Mouse (Mus musculus): Measurements from ENCODE around the gene Nav3. TPM values are rescaled to one million over a fixed set of nuclear protein-coding genes. Genes with fewer than 3 reads are reported as not detected.
"Not testable (repeated sequence)": the region's sequence is repeated elsewhere in the genome, so short reads cannot be mapped to it uniquely, and the experiment has no call there.

Nav3 gene
- polyA plus RNA-seq, 1 experiment from 2014 or later: 3.7 TPM

GRCm38 (mm10) chr10:110398643-110399042, 57.4 kb downstream of the Nav3 start:
- no peak overlapping the region for H3K4me2 ChIP-seq (replicated peaks; ENCODE audit: low read depth, low read length)
- no peak overlapping the region for H3K27ac ChIP-seq (ENCODE audit: low read length)
- H3K9me3 ChIP-seq (ENCODE audit: low read length): no peaks in the 10 kb centered on the region
- no peaks in the 10 kb centered on the region for H3K36me3 ChIP-seq (ENCODE audit: insufficient read depth, low read length)
- no peak overlapping the region for H3K4me3 ChIP-seq (ENCODE audit: low read length)
- H3K27me3 ChIP-seq (ENCODE audit: insufficient read depth, low read length): no peaks in the 10 kb centered on the region
- no peak overlapping the region for H3K9ac ChIP-seq (replicated peaks; ENCODE audit: low read length)
- WGBS: 85% methylated on average over 3 of the region's 3 CpGs
- no peaks in the 10 kb centered on the region for H3K4me1 ChIP-seq (ENCODE audit: insufficient read depth, low read length)
- ATAC-seq (ENCODE audit: low FRiP score, low TSS enrichment): no peak

- no peaks in the 10 kb centered on the region for H3K36me3 ChIP-seq (ENCODE audit: insufficient read depth, low read length)
- ATAC-seq (ENCODE audit: low FRiP score, low TSS enrichment): no peak
- no peaks in the 10 kb centered on the region for H3K9me3 ChIP-seq (ENCODE audit: low read length)
- no peaks in the 10 kb centered on the region for H3K27me3 ChIP-seq (ENCODE audit: insufficient read depth, low read length)
- H3K9ac ChIP-seq (replicated peaks; ENCODE audit: low read length): no peak overlapping the region
- no peak overlapping the region for H3K4me2 ChIP-seq (replicated peaks; ENCODE audit: low read depth, low read length)
- no peaks in the 10 kb centered on the region for H3K4me1 ChIP-seq (ENCODE audit: insufficient read depth, low read length)
- H3K27ac ChIP-seq (ENCODE audit: low read length): no peak overlapping the region
- no peak overlapping the region for H3K4me3 ChIP-seq (ENCODE audit: low read length)
- WGBS: 97% methylated on average over 6 of the region's 6 CpGs
Measured at GRCm38 (mm10) chr10:110386476-110387197, 69.4 kb downstream of the Nav3 start.

GRCm38 (mm10) chr10:110383506-110384229, 72.3 kb downstream of the Nav3 start:
- H3K4me3 ChIP-seq (ENCODE audit: low read length); H3K36me3 ChIP-seq (ENCODE audit: insufficient read depth, low read length); H3K9me3 ChIP-seq (ENCODE audit: low read length); ATAC-seq (ENCODE audit: low FRiP score, low TSS enrichment); H3K27ac ChIP-seq (ENCODE audit: low read length); H3K27me3 ChIP-seq (ENCODE audit: insufficient read depth, low read length); H3K4me1 ChIP-seq (ENCODE audit: insufficient read depth, low read length); H3K4me2 ChIP-seq (replicated peaks; ENCODE audit: low read depth, low read length); H3K9ac ChIP-seq (replicated peaks; ENCODE audit: low read length): not testable (repeated sequence)
- 88% methylated on average over 5 of the region's 5 CpGs for WGBS

- ATAC-seq (ENCODE audit: low FRiP score, low TSS enrichment): no peak
- Histone ChIP-seq H3K27me3 (ENCODE audit: insufficient read depth, low read length) (no peaks in the 10 kb centered on the region), H3K9me3 (ENCODE audit: low read length) (no peaks in the 10 kb centered on the region), H3K27ac (ENCODE audit: low read length) (no peak overlapping the region), H3K9ac (replicated peaks; ENCODE audit: low read length) (no peak overlapping the region), H3K36me3 (ENCODE audit: insufficient read depth, low read length) (no peaks in the 10 kb centered on the region), H3K4me1 (ENCODE audit: insufficient read depth, low read length) (no peaks in the 10 kb centered on the region), H3K4me2 (replicated peaks; ENCODE audit: low read depth, low read length) (no peak overlapping the region), H3K4me3 (ENCODE audit: low read length) (no peak overlapping the region)
- WGBS: 91% methylated on average over 2 of the region's 2 CpGs
Measured at GRCm38 (mm10) chr10:110380792-110381191, 75.2 kb downstream of the Nav3 start.

GRCm38 (mm10) chr10:110372724-110373455, 83.1 kb downstream of the Nav3 start:
- no peaks in the 10 kb centered on the region for H3K27me3 ChIP-seq (ENCODE audit: insufficient read depth, low read length)
- no peak overlapping the region for H3K27ac ChIP-seq (ENCODE audit: low read length)
- WGBS: 61% methylated on average over 11 of the region's 11 CpGs
- ATAC-seq (ENCODE audit: low FRiP score, low TSS enrichment): 0 out of 2 replicates have a peak, but pooled peaks have one; percentile 57
- H3K4me3 ChIP-seq (ENCODE audit: low read length): no peak overlapping the region
- H3K9me3 ChIP-seq (ENCODE audit: low read length): no peaks in the 10 kb centered on the region
- no peaks in the 10 kb centered on the region for H3K4me1 ChIP-seq (ENCODE audit: insufficient read depth, low read length)
- H3K36me3 ChIP-seq (ENCODE audit: insufficient read depth, low read length): no peaks in the 10 kb centered on the region
- H3K9ac ChIP-seq (replicated peaks; ENCODE audit: low read length): no peak overlapping the region
- H3K4me2 ChIP-seq (replicated peaks; ENCODE audit: low read depth, low read length): no peak overlapping the region

- Histone ChIP-seq H3K9me3 (ENCODE audit: low read length) (no peaks in the 10 kb centered on the region), H3K36me3 (ENCODE audit: insufficient read depth, low read length) (no peaks in the 10 kb centered on the region), H3K4me1 (ENCODE audit: insufficient read depth, low read length) (no peaks in the 10 kb centered on the region), H3K4me3 (ENCODE audit: low read length) (no peak overlapping the region), H3K27ac (ENCODE audit: low read length) (no peak overlapping the region), H3K27me3 (ENCODE audit: insufficient read depth, low read length) (no peaks in the 10 kb centered on the region), H3K4me2 (replicated peaks; ENCODE audit: low read depth, low read length) (no peak overlapping the region), H3K9ac (replicated peaks; ENCODE audit: low read length) (no peak overlapping the region)
- WGBS: 32% methylated on average over 7 of the region's 7 CpGs
- no peak for ATAC-seq (ENCODE audit: low FRiP score, low TSS enrichment)
Measured at GRCm38 (mm10) chr10:110352148-110352547, 103.9 kb downstream of the Nav3 start.

GRCm38 (mm10) chr10:110330030-110330429, 126.0 kb downstream of the Nav3 start:
- no peak overlapping the region for H3K4me3 ChIP-seq (ENCODE audit: low read length)
- no peaks in the 10 kb centered on the region for H3K9me3 ChIP-seq (ENCODE audit: low read length)
- H3K36me3 ChIP-seq (ENCODE audit: insufficient read depth, low read length): no peaks in the 10 kb centered on the region
- H3K9ac ChIP-seq (replicated peaks; ENCODE audit: low read length): no peak overlapping the region
- no peak for ATAC-seq (ENCODE audit: low FRiP score, low TSS enrichment)
- peaks cover 7% of the 10 kb centered on the region for H3K4me1 ChIP-seq (ENCODE audit: insufficient read depth, low read length)
- 64% methylated on average over 5 of the region's 5 CpGs for WGBS
- H3K4me2 ChIP-seq (replicated peaks; ENCODE audit: low read depth, low read length): no peak overlapping the region
- H3K27ac ChIP-seq (ENCODE audit: low read length): no peak overlapping the region
- H3K27me3 ChIP-seq (ENCODE audit: insufficient read depth, low read length): no peaks in the 10 kb centered on the region

- peak; percentile 63; the same call in 1 of the 2 replicates for ATAC-seq (ENCODE audit: low FRiP score, low TSS enrichment)
- H3K9me3 ChIP-seq (ENCODE audit: low read length): no peaks in the 10 kb centered on the region
- WGBS: 24% methylated on average over 5 of the region's 5 CpGs
Measured at GRCm38 (mm10) chr10:110329629-110330028, 126.4 kb downstream of the Nav3 start.

GRCm38 (mm10) chr10:110322082-110322632, 133.8 kb downstream of the Nav3 start:
- H3K27ac ChIP-seq (ENCODE audit: low read length): no peak overlapping the region
- ATAC-seq (ENCODE audit: low FRiP score, low TSS enrichment): peak; percentile 31; the same call in 1 of the 2 replicates
- H3K9ac ChIP-seq (replicated peaks; ENCODE audit: low read length): no peak overlapping the region
- no peak overlapping the region for H3K4me2 ChIP-seq (replicated peaks; ENCODE audit: low read depth, low read length)
- WGBS: 56% methylated on average over 6 of the region's 6 CpGs
- H3K9me3 ChIP-seq (ENCODE audit: low read length): no peaks in the 10 kb centered on the region
- H3K4me3 ChIP-seq (ENCODE audit: low read length): no peak overlapping the region
- H3K27me3 ChIP-seq (ENCODE audit: insufficient read depth, low read length): no peaks in the 10 kb centered on the region
- H3K4me1 ChIP-seq (ENCODE audit: insufficient read depth, low read length): peaks cover 3% of the 10 kb centered on the region; the same call in 1 of the 2 replicates
- no peaks in the 10 kb centered on the region for H3K36me3 ChIP-seq (ENCODE audit: insufficient read depth, low read length)

More at GRCm38 (mm10) chr10:110329629-110330028, 126.4 kb downstream of the Nav3 start:
- Histone ChIP-seq H3K27ac (ENCODE audit: low read length) (peak overlapping the region; percentile 48; the same call in 1 of the 2 replicates), H3K9ac (replicated peaks; ENCODE audit: low read length) (no peak overlapping the region), H3K36me3 (ENCODE audit: insufficient read depth, low read length) (no peaks in the 10 kb centered on the region), H3K4me2 (replicated peaks; ENCODE audit: low read depth, low read length) (no peak overlapping the region), H3K27me3 (ENCODE audit: insufficient read depth, low read length) (no peaks in the 10 kb centered on the region), H3K4me3 (ENCODE audit: low read length) (no peak overlapping the region), H3K4me1 (ENCODE audit: insufficient read depth, low read length) (peaks cover 7% of the 10 kb centered on the region)

All from kidney, embryonic 16.5 days (tissue).